Mouse (Mus musculus) ovary, adult 18-20 months (tissue): ENCODE data around the gene Fars2.

Experiments
- DNase-seq: peaks from one replicate; pipeline ENCODE4 v3.0.0; 2022; ENCODE audit warnings: low spot score, mixed read lengths

The Fars2 gene

DNA sequence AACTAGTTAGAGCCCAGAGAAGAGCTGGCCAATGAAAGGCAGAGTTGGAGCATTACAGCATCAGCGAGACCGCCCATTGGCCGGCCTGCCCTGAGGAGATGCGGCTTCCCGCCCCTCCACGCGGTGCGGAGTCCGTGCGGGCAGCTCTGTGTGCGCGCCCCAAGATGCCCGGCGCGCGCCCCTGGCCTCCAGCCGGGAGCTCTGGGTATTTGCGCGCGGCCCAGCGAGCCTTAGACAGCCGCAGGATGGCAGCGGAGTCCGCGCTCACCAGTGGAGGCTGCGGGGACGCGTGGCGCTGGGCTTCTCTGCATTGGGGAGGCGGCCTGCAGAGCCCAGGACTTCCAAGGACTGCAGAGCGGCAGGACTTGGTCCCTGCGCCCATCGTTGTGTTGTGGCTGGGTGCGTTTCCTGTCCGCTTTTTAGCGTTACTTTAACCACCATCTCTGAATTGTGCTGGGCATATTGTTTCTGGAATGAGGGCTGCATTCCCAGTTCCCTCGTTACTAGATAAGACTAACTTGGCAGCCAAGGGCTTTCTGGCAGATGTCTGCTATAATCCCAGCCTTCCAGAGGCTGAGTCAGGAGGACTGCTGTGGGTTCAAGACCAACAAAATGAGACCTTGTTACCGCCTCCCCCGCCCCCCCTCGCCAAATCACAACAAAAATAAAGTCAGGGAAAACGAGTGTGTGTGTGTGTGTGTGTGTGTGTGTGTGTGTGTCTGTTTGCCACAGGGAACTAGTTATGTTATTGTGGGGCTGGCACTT is 461.5 kb downstream of the Fars2 start:
- DNase-seq, result peak; percentile 63

DNA sequence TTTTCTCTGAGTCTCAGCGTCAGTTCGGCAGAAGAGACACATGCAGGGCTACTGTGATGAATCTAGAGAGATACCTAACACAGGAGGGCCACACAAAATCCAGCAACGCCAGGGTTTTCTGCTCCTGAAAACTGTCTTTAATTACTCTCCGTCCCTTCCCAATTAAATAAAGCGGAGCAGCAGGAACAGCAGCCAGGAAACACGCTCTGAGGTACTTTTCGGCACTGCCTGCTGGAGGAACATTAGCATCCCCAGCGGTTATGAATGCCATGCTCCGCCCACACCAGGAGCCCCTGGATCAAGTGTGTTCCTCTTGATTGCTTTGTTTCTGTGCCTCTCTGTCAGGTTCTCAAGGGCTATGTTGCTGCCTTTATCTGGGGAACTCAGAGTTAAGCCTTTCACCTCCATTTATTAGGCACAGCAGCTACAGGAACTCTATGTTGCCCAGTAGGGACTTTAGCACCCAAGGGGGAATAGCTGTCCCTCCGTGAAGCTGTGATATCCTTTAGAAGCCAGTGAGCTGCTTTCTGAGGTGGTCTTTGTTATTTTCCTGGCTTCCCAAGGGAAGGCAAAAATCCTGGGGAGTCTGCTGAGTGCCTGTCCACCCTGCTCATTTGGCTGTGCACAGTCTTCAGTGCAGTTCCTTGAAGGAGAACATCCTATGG is 465.3 kb downstream of the Fars2 start:
- no peak for DNase-seq

DNA sequence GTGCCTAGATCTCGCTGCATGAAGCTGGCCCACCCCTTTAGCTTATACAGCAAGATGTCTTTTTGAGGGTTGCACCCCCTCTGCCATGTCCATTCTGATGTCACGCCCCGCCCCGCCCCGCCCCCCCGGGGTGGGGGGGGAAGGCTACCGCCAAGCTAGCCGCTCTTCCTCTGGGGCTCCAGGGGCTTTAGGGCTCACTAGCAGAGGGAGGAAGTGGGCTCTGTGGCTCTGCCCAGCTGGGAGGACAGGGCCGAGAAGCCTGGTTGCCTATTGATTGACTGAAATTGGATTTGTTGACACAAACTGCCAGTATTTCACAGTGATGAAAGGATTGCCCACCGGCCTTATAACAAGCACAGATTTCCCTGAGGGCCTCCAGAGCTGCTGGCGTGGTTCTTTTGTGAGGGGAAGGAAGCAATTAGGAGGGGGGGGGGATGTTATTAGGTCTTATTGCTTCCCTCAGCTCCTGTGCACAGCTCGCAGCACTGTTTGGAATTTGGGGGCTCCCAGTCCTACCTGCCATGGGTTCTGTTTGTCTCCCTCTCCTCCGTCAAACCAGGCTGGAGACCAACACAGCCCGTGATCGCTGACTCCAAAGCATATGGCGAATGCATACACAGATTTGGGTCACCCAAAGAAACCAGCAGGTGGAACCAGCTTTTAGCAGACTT is 466.4 kb downstream of the Fars2 start:
- no peak for DNase-seq

DNA sequence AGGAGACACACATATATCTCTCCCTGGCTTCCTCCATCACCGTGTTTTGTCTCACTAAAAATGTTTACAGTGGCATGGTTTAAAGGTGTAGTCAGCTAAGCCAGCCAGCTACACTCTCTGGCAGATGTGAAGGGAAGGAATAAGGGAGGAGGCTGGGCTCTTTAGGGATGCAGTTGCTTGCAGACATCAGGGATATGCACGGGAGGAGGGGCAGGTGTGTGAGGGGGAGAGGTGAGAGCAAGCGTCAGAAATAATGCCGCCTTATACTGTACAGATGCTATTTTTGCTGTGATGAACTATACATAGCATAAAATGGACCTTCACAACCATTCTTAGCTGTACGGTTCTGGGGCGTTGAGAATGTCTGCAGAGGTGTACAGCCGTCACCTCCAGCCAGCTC is 467.0 kb downstream of the Fars2 start:
- DNase-seq, result no peak

DNA sequence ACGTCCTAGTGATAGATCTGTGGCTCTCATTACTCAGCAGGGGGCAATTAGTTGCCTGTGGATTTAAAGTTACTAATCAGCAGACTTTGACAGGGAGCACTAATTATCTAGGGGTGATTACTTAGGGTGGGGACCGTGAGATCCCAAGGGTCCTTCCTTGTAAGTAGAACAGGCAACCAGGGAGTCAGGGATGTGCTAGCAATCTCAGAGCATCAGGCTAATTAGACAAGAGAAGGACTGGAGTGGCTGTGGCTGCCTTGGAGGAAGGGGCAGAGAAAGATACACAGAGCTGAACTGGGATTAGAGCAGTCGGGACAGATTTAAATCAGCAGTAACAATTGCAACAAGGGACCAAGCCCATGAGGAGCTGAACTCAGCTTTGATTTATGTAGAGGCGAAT is 471.9 kb downstream of the Fars2 start:
- DNase-seq, result no peak

DNA sequence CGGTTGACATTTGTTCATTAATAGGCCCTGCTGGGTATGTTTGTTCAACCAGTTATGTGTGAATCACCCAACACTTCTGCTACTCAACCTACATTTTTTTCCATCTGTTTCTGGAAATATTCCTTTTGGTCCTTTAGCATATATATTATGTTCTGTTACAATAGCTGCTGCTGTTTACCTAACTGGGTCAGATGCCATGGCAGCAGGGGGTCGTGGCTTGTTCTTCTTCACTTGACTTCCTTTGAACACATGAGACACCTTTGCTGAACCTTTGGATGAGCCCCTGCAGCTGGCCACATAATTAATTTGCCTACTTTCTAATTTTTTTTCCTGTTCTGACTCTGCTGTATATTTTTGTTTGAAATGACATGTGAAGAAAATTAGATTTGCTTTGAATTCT is 475.1 kb downstream of the Fars2 start:
- no peak for DNase-seq

DNA sequence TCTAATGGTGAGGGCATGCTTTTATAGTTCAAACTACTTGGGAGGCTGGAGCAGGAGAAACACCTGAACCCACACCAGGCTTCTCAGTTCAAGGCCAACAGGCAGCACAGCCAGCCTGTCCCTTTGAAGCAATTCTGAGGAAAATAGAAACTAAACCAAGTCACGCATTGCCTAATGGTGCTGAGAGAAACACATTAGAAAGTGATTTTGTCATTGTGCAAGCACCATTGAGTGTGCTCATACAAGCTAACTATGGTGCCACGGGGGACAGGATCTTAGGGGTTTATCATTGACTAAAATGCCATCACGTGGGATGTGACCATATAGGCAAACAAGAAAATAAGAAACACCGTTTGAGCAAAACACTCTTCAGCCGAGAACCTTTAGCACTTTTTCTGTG is 489.5 kb downstream of the Fars2 start:
- DNase-seq, result no peak

DNA sequence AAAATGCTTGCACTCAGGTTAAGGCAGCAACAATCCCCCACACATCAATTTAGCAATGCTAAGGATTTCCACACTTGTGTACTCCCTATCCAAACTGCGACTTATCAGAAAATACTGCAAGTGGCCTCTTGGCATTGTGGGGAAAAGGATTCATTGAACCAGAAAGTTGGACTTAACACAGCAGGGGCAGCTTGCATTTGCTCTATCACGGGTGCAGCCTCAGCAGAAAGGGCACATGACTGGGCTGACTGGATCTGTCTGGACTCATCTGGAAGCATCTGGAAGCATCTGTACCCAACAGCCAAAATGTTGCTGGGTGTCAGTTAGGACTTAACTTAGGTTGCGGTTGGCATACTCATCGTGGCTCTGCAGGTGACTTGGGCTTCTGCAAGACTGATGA is 490.7 kb downstream of the Fars2 start:
- no peak for DNase-seq

DNA sequence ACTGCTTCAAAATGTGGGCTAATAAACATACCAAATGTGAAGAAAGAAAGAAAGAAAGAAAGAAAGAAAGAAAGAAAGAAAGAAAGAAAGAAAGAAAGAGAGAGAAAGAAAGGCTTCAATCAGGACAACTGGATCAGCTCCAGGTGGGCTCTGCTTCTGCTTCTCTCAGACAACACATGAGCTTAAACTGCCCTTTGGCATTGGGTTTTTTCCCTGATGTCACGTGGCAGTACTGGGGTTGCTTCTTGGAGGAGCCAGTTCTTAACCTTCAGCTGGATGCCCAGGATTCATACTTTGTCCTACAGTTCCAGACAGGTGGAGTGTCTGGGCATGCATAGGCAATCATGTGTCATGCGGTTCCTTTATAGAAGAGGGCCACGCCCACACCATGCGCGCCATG is 493.2 kb downstream of the Fars2 start:
- DNase-seq, result no peak

DNA sequence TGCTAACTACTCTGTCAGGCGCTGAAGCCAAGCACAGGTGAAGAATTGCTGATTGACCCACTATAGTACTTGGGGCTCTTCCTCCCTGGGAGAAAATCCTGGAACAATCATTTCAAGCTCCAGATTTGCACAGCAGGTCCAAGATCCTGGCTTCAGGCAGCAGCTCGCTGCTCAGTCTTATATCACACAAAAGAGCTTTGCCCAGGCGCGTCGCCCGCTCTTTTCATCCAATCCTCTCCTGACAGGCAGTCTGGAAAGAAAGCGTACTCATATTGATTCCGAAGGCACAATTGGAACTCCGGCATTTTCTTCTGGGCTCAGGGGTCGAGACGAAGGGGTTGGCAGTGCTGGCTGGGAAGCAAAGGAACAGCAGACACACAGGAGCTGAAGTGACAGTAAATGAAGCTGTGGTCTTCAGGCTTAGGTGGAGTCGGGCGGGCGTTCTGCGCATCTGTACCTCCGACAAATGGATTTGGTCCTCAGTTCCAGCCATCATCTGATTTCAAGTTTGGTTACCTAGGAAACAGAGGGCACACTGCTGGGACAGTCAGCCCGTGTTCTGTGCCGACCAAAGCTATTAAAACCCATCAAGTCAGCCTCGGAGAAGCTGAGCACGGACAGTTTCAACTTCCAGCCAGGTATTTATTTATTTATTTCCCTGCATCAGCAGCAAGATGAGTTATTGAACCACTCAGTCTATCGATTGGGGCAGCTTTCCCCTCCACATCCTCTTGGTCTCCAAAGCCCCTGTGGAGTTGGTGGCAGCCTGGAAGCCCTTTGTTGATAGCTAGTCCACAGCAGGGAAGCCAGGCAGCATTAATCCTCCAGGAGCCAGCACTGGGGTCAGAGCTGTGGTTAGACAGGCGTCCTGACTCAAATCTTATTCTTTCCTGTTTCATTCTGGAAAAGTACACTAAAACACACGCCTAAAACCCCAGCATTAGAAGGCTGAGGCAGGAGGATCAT is 495.9 kb downstream of the Fars2 start:
- no peak for DNase-seq

DNA sequence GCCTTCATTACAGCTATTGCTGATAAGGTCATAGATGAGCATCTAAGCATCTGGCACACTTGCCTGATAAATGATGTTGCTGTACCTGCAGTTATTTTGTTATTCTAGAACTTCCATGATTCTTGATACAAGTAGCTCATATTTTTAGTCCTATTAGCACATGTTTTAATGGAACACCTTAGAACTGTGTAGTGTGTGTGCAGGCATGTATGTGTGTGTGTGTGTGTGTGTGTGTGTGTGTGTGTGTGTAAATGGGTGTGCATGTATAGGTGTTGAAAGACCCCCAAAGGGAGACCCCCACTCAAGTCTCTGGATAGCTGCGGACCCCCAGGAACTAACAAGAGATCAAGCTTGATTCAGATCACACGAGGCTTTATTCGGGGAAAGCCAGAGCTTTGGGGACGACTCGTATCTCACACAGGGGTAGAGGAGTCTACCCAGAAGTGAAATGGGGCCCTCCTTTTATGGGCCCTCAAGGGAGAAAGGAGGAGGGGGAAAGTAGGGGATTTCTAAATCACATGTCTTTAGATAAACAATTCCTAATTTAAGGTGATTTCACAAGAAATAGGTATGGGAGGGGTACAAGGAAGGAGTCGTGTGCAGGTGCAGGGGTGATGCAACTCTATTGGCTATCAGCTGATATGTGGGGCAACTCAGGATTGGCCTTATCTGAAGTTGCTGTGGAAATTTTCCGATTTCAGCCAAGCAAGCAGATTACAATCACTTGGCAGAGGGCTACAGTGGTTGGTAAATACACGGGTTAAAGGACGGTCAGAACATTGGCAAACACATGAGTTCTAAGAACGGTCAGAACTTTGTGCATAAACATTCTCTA is 503.5 kb downstream of the Fars2 start:
- DNase-seq, result peak; percentile 15

DNA sequence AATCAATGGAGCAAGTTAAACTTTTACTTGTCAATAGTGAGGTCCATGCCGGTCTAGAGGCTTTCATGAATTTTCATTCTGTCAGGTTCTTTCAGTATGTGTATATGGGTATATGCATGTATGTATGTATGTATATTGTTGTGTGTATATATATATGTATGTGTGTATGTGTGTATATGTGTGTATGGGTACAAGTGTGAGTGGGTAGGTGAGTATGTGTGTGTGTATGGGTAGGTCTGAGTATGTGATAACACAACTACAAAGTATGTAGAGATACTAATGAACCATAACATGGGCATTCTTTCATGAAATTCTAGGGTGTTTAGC is 504.1 kb downstream of the Fars2 start:
- no peak for DNase-seq

DNA sequence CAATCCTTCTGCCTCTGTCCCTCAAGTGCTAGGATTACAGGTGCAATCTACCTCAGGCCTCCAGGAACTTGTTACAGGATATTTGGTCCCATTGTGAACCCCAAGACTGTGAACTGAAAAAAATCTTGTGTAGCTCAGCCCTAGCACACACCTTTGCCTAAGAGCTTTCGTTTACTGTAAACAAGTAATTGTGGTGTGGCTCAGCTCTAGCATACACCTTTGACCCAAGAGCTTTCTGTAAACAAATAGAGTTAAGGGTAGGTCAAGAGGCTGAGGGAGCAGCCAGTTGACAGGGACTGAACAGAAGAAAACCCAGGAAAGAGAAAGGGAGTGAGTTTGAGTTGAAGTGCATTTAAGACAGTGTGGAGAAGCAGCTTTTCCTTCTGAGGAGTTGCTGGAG is 506.3 kb downstream of the Fars2 start:
- DNase-seq, result no peak

DNA sequence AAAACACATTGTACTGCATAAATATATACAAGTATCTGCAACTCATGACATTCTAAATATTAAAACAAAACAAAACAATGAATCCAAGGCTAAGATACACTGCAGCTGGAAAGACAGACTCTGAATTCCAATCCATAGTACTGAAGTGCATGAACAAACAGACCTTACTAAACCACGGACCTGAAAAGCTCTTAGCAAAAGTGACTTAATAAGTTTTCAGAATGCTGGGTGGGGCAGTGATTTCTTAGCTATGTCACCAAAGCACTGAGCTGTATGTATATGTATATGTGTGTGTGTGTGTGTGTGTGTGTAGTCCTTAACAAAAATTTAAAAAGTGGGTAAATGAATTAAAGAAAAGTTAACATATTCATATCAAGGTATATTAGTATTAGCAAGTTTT is 511.9 kb downstream of the Fars2 start:
- no peak for DNase-seq

DNA sequence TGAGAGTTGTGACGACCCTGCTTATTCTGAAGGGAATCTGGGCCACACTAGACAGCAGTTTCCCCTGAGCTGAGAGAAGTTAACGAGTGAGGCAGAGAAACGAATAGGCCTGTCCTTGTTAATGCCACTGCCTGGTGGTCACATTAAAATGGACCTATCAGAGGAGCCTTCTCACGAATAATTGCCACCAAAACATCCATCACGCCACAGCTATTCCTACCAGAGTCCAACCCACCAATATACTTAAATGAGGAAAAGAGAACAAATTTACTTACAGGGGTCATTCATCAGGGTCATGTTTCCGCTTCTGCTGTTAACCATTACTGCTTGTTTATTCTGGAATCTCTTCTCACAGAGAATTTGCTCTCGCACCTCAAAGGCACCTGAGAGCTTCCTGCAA is 531.0 kb downstream of the Fars2 start:
- DNase-seq, result no peak

DNA sequence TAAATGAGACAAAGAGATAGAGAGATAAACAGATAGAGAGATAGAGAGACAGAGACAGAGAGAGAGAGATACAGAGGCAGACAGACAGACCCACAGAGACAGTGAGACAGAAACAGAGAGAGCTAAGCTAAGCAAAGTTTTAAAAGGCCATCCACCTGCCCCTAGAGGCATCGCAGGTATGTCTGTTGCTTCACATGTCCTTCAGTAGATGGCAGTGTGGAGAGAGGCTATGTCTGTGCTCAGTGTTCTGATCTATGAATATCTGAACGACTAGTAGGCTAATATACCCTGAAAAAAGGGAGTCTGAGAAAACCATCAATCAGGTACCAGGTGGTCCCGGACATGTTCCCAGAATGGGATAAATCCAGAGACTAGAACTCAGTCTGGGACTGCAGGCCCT is 537.0 kb downstream of the Fars2 start:
- DNase-seq, result no peak

DNA sequence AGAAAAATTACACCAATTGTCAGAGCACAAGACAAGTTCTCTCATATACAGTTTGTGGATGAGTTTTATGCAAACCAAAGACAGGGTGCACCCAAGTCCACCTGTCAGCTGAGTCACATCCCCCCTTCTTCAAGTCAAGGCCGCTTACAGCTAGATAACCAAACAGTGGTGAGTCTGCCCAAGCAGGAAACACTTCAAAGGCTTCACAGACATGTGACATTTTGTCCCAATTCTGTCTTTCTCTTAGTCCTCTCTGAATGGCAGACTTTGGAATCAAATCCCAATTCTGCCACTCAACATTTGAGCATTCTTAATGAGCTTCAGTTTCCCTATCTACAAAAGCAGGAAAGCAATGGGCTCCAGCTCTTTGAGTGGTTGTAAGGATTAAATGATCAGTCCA is 562.1 kb downstream of the Fars2 start:
- no peak for DNase-seq

DNA sequence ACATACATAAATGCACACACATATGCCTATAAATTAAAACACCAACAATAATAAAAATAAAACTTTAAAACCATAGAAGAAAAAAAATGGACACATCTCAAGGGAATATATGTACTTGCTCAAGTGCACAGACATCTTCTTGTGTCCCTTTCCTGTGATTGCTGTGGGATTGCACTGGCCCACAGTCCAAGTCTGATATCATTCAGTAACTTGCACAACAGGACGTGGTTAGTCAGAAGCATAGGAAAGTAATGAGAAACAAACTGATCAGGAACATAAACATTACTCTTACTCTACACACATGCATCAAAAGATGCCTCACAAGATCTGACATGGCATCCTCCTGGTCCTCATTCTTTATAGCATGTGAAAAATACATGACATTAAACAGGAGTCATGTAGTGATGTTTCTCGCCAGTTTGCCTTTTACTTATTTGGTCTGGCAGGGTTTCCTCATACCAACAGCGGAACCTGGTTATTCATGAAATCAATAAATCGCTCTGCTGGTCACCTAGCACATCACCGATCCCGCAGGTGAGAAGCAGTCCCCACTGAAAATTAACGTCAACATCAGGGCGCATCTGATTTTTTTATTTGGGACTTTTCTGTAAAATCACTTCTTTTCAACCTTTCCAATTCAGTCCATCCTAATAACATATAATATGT is 563.6 kb downstream of the Fars2 start:
- no peak for DNase-seq

DNA sequence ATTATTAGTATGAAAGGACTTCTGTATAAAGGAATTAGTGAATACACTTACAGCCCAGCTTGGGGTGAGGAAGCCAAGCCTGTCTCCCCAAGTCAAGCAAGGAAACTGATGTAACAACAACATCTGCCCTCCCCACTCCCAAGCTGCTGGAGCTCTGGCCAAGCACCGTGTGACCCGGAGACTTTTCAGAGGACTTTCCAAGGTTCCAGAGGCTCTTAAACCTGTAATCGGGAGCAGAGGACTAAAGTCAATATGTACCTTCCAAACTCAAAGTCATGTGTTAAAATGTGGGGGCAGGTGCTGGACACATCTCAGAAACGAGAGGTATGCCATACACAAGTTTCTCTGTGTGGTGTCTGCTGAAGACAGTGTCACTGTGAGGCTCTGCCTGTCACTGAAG is 566.4 kb downstream of the Fars2 start:
- DNase-seq, result no peak

DNA sequence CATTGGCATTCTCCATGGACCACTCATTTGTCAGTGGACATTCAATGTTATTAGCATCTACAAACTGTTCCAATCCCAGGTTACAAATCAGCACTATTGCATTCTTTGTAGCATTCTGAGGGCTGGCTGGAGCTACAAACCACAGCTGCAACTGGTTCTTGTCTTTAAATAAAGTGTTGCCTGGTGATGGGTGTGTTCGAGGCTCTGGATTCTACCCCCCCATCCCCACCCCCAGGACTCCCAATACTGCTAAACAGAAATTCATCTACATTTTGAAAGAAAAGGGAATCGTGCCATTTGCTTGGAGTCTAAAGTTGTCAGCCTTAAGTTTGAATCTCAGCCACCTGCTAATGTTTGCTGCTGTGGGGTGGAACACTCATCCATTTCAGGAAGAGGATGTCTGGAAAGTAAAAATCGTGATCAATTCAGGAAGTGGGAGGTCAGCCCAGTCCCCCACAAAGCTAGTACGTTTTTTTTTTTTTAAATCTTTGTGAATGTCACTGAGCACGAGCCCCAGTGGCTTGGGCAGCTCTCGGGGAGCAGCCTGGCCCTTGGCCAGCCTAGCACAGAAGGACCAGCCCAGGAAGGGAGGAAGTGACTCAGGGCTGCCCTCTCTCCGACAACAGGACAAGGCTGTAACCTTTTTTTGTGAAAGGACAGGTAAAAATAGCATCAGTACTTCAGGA is 578.4 kb downstream of the Fars2 start:
- DNase-seq, result peak; percentile 10
